Mouse (Mus musculus) c-Kit-positive CD71-negative TER-119-negative erythroid progenitor cells, embryonic 14.5 days (primary cell): ENCODE data around the gene Cd40.

Experiments
- DNase-seq: peaks from one replicate; pipeline ENCODE4 v3.0.0-alpha.2; 2013; ENCODE audit warnings: low read depth

Cd40 gene

GRCm38 (mm10) chr2:165054888-165055852 lies at the start of gene Cd40:
TSS of gene Cd40 (plus strand) at chr2:165055627.
- DNase-seq = no peak

GRCm38 (mm10) chr2:165006813-165007212 lies 48.6 kb upstream of the Cd40 start:
- DNase-seq = no peak

- DNase-seq = no peak
These were observed 47.4 kb upstream of the Cd40 start for GRCm38 (mm10) chr2:165007986-165008385.

- no peak for DNase-seq
These were observed 46.3 kb upstream of the Cd40 start for GRCm38 (mm10) chr2:165009161-165009560.

GRCm38 (mm10) chr2:165009581-165009980 lies 45.8 kb upstream of the Cd40 start:
- no peak for DNase-seq

- no peak for DNase-seq
These were observed 45.1 kb upstream of the Cd40 start for GRCm38 (mm10) chr2:165010351-165010750.

GRCm38 (mm10) chr2:165014935-165015334 lies 40.5 kb upstream of the Cd40 start:
- no peak for DNase-seq

- DNase-seq = no peak
These were observed 34.9 kb upstream of the Cd40 start for GRCm38 (mm10) chr2:165020490-165020889.

- no peak for DNase-seq
These were observed 28.3 kb upstream of the Cd40 start for GRCm38 (mm10) chr2:165027163-165027562.

GRCm38 (mm10) chr2:165032533-165032932 lies 22.9 kb upstream of the Cd40 start:
- no peak for DNase-seq

- DNase-seq = no peak
These were observed 22.1 kb upstream of the Cd40 start for GRCm38 (mm10) chr2:165033306-165033705.

GRCm38 (mm10) chr2:165034131-165035057 lies 21.0 kb upstream of the Cd40 start, which contains the start of gene Ncoa5:
TSS of gene Ncoa5 (minus strand) at chr2:165034867.
- peak; percentile 86 for DNase-seq

GRCm38 (mm10) chr2:165035058-165035431 lies 20.4 kb upstream of the Cd40 start:
- no peak for DNase-seq

GRCm38 (mm10) chr2:165037415-165037814 lies 18.0 kb upstream of the Cd40 start:
- no peak for DNase-seq

- DNase-seq = no peak
These were observed 13.3 kb upstream of the Cd40 start for GRCm38 (mm10) chr2:165042126-165042525.

GRCm38 (mm10) chr2:165043090-165043636 lies 12.3 kb upstream of the Cd40 start:
- DNase-seq = no peak

- no peak for DNase-seq
These were observed 11.7 kb upstream of the Cd40 start for GRCm38 (mm10) chr2:165043729-165044128.

GRCm38 (mm10) chr2:165049044-165049443 lies 6.4 kb upstream of the Cd40 start:
- no peak for DNase-seq

- DNase-seq = no peak
These were observed 4.4 kb upstream of the Cd40 start for GRCm38 (mm10) chr2:165050826-165051548.

GRCm38 (mm10) chr2:165051566-165051965 lies 3.9 kb upstream of the Cd40 start:
- DNase-seq = no peak

GRCm38 (mm10) chr2:165055905-165056304 lies 478 bp downstream of the Cd40 start:
- no peak for DNase-seq
